Mouse (Mus musculus): Measurements from ENCODE around the gene Tnpo2. TPM values are rescaled to one million over a fixed set of nuclear protein-coding genes. Genes with fewer than 3 reads are reported as not detected.

Tnpo2 gene
- polyA plus RNA-seq (2012; rRNA removed) = 109 and 112 TPM in 2 replicates

DNA sequence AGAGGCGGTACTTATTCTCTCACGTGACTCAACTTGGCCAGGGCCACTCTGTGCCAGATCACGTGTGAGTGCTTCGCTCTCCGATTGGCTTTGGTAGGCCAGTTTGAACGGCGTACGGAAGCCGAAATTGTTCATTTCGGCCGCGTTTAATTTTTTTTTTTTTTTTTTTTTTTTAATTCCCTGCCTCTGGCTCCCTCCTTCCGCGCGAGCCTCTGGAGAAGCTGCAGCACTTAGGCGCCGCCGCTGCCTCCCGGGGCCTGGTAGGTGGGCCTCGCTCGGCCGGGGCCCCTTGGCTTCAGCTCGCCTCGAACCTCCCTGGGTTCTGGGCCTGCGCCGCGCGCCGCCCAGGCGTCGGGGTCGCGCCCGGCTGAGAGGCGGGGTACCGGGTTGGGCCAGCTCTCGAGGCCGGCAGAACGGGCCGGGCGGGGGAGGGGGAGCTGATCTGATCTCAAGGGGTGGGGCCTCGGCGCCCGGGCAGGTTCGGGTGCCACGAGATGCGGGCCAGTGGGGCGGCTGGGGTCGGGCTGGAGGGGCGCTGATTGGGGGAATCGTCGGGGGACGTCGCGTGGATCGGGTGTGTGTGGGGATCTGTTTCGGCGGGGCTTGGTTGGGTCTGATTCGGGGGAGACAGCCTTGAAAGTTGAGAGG, at the start of gene Tnpo2:
TSS of gene Tnpo2 (plus strand) at position 198 of the 648 bp plus-strand sequence.

GRCm38 (mm10) chr8:84990349-84990748, 46.4 kb upstream of the Tnpo2 start, which contains the start of gene Hook2:
TSS of gene Hook2 (plus strand) at chr8:84990603.

GRCm38 (mm10) chr8:85014431-85014830, 22.3 kb upstream of the Tnpo2 start, which contains the start of gene Best2:
TSS of gene Best2 (minus strand) at chr8:85014531.

GRCm38 (mm10) chr8:85025098-85025932, 11.4 kb upstream of the Tnpo2 start, which contains the start of gene Asna1:
TSS of gene Asna1 (minus strand) at chr8:85025281.

GRCm38 (mm10) chr8:85026670-85027515, 9.8 kb upstream of the Tnpo2 start, which contains the start of gene Trir:
TSS of gene Trir (plus strand) at chr8:85026823.

DNA sequence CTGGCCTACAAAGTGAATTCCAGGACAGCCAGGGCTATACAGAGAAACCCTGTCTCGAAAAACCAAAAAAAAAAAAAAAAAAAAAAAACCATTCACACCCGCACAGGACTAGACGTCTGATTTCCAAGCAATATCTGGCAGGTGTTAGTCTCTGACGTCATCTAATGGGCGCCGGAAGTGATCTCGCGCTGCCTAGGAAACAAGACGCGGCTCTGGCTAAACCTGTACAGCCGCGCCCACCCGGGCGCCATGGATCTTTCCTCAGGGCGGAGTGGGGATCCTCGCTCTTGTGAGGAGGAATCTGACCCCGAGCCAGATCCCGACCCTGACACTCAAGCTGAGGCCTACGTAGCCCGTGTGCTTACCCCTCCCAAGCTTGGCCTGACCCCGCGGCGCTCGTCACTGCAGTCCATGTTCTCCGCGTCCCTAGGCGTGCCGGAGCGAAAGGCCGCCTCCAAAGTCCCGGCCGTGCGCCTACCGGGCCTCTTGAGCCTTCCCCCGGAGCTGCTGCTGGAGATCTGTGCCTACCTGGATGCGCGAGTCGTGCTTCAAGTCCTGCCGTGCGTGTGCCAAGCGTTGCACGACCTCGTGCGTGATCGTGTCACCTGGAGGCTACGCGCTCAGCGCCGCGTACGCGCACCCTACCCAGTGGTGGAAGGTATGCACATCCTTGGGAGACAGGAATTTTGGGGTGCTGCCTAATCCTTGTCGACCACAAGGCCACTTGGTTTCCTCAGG, 23.3 kb downstream of the Tnpo2 start, which contains the start of gene Fbxw9:
TSS of gene Fbxw9 (plus strand) at position 177 of the 738 bp plus-strand sequence.

GRCm38 (mm10) chr8:85067982-85068381, 31.3 kb downstream of the Tnpo2 start, which contains the start of gene Gm5741:
TSS of gene Gm5741 (minus strand) at chr8:85067982.

DNA sequence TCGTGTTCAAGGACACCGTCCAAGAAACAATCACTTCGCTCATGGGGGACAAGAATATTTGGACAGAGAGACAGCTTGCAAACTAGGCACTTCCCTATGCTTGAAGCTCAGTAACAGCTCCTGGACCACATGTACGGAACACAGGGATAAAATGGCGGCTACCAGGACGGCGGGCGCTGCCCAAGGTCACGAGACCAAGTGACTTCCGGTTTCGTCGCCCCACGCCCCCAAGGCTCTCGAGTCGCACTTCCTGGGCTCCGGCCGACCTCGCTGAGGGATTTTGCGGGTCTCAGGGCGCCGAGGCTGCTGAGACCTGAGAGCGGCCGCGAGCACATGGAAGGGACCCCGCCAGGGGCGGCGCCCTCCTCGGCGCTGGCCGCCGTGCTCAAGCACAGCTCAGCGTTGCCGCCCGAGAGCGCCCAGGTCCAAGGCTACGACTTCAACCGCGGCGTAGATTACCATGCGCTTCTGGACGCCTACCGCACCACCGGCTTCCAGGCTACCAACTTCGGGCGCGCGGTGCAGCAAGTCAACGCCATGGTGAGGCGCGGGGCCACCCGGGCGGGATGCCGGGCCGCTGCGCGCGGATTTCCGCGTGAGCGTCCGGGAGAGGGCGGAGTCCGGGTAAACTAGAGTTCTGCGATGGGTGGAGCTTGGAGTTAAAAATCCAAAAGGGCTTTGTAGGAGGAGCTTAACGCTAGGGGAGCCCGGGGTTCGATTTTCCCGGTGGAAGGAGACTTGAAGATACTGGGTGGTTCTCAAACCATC, 35.0 kb downstream of the Tnpo2 start, which contains the start of gene Dhps:
TSS of gene Dhps (plus strand) at position 244 of the 768 bp plus-strand sequence.

DNA sequence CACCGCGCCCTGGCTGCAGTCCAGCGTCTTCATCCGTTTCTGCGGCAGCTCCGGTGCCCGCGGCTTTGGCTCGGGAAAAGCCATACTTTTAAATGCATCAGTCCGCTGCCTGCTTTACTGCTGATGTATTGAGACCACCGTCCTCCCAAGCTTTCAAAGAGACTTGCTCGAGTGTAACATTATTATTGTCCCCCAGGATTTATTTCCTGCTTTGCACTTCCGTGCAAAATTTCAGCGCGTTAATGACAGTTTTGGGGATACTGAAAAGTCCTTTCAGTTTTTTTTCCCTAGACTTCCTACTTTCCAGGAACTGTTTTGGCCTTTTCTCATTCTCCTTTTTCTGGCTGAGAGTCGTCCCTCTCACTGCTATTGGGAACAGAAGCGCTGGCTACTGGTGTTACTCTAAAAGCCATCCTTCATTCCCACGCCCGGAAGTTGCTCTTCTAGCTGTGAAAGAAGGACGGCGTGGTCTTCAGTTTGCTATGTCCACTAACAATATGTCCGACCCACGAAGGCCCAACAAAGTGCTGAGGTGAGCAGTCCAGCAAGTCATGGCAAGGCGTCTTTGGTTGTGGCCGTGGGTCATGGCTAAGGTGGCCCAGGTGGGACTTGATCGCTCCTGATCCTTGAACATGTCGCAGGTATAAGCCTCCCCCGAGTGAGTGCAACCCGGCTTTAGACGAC, 44.0 kb downstream of the Tnpo2 start, which contains the start of gene Wdr83os:
TSS of gene Wdr83os (plus strand) at position 209 of the 684 bp plus-strand sequence.

GRCm38 (mm10) chr8:85081216-85081555, 44.5 kb downstream of the Tnpo2 start, which contains the start of gene Wdr83:
TSS of gene Wdr83 (minus strand) at chr8:85081306.

GRCm38 (mm10) chr8:85083108-85083813, 46.5 kb downstream of the Tnpo2 start, which contains the start of gene Man2b1:
TSS of gene Man2b1 (plus strand) at chr8:85083270.

Other genes with a start within 250 kb of the Tnpo2 start
- gene Nfix, start 236.6 kb upstream of the Tnpo2 start, polyA plus RNA-seq (2012; rRNA removed) = 78.5 and 79.3 TPM in 2 replicates
- gene Dand5, start 214.1 kb upstream of the Tnpo2 start, polyA plus RNA-seq (2012; rRNA removed) = 2.2 and 3.9 TPM in 2 replicates
- 111 and 172 TPM in 2 replicates for gene Gadd45gip1, start 205.4 kb upstream of the Tnpo2 start, polyA plus RNA-seq (2012; rRNA removed)
- 67.1 and 86.6 TPM in 2 replicates for gene Rad23a, start 196.2 kb upstream of the Tnpo2 start, polyA plus RNA-seq (2012; rRNA removed)
- gene Calr, start 190.0 kb upstream of the Tnpo2 start, polyA plus RNA-seq (2012; rRNA removed) = 235 and 272 TPM in 2 replicates
- 62.9 and 83.9 TPM in 2 replicates for gene Farsa, start 179.9 kb upstream of the Tnpo2 start, polyA plus RNA-seq (2012; rRNA removed)
- gene Syce2, start 164.8 kb upstream of the Tnpo2 start, polyA plus RNA-seq (2012; rRNA removed) = 9.6 and 13.0 TPM in 2 replicates
- 119 and 170 TPM in 2 replicates for gene Gcdh, start 143.0 kb upstream of the Tnpo2 start, polyA plus RNA-seq (2012; rRNA removed)
- gene Klf1, start 135.0 kb upstream of the Tnpo2 start, polyA plus RNA-seq (2012; rRNA removed) = 0.68 and 1.3 TPM in 2 replicates
- gene Dnase2a, start 128.4 kb upstream of the Tnpo2 start, polyA plus RNA-seq (2012; rRNA removed) = 14.7 and 22.8 TPM in 2 replicates
- 0.17 and 0.18 TPM in 2 replicates for gene Mast1, start 99.6 kb upstream of the Tnpo2 start, polyA plus RNA-seq (2012; rRNA removed)
- 0.12 and 0.22 TPM in 2 replicates for gene Rtbdn, start 89.9 kb upstream of the Tnpo2 start, polyA plus RNA-seq (2012; rRNA removed)
- gene Gm49661, start 67.5 kb upstream of the Tnpo2 start, polyA plus RNA-seq (2012; rRNA removed) = 3.0 and 4.6 TPM in 2 replicates
- 272 and 313 TPM in 2 replicates for gene Prdx2, start 67.3 kb upstream of the Tnpo2 start, polyA plus RNA-seq (2012; rRNA removed)
- gene Rnaseh2a, start 67.1 kb upstream of the Tnpo2 start, polyA plus RNA-seq (2012; rRNA removed) = 71.9 and 104 TPM in 2 replicates
- gene Junb, start 58.2 kb upstream of the Tnpo2 start, polyA plus RNA-seq (2012; rRNA removed) = 88.0 and 111 TPM in 2 replicates
- gene Hook2, start 46.3 kb upstream of the Tnpo2 start, polyA plus RNA-seq (2012; rRNA removed) = 12.0 and 13.4 TPM in 2 replicates
- gene Best2, start 22.4 kb upstream of the Tnpo2 start, polyA plus RNA-seq (2012; rRNA removed) = 0.08 and 0.13 TPM in 2 replicates
- 160 and 216 TPM in 2 replicates for gene Asna1, start 11.6 kb upstream of the Tnpo2 start, polyA plus RNA-seq (2012; rRNA removed)
- 134 and 160 TPM in 2 replicates for gene Trir, start 10.1 kb upstream of the Tnpo2 start, polyA plus RNA-seq (2012; rRNA removed)
- gene Fbxw9, start 23.1 kb downstream of the Tnpo2 start, polyA plus RNA-seq (2012; rRNA removed) = 90.1 and 104 TPM in 2 replicates
- gene Gm5741, start 31.1 kb downstream of the Tnpo2 start, polyA plus RNA-seq (2012; rRNA removed) = 1.8 and 2.4 TPM in 2 replicates
- gene Dhps, start 34.8 kb downstream of the Tnpo2 start, polyA plus RNA-seq (2012; rRNA removed) = 76.3 and 84.0 TPM in 2 replicates
- gene Wdr83os, start 43.8 kb downstream of the Tnpo2 start, polyA plus RNA-seq (2012; rRNA removed) = 138 and 173 TPM in 2 replicates
- gene Wdr83, start 44.4 kb downstream of the Tnpo2 start, polyA plus RNA-seq (2012; rRNA removed) = 36.8 and 41.0 TPM in 2 replicates
- 58.0 and 71.1 TPM in 2 replicates for gene Man2b1, start 46.4 kb downstream of the Tnpo2 start, polyA plus RNA-seq (2012; rRNA removed)
- 0.41 and 0.56 TPM in 2 replicates for gene Zfp791, start 86.2 kb downstream of the Tnpo2 start, polyA plus RNA-seq (2012; rRNA removed)
- gene Cks1brt, start 115.0 kb downstream of the Tnpo2 start, polyA plus RNA-seq (2012; rRNA removed) = not detected in 2 replicates
- gene Olfr371, start 189.1 kb downstream of the Tnpo2 start, polyA plus RNA-seq (2012; rRNA removed) = not detected in 2 replicates